Mouse (Mus musculus) testis, adult 2 months (tissue): ENCODE results near the gene Tceanc2. TPM values are rescaled to one million over a fixed set of nuclear protein-coding genes. Genes with fewer than 3 reads are reported as not detected.

Experiments used
- H3K27ac ChIP-seq: fragments of 200-500 bp; 2 replicates; pipeline ENCODE4 v1.5.1; 2012; ENCODE audit warnings: low read depth, low read length; ENCODE audit not compliant: control insufficient read depth, insufficient read depth
- H3K27me3 ChIP-seq: fragments of 200-500 bp; 2 replicates; pipeline ENCODE4 v1.6.1; 2012; ENCODE audit warnings: mild to moderate bottlenecking, low read length, moderate library complexity; ENCODE audit not compliant: control insufficient read depth, insufficient read depth
- H3K36me3 ChIP-seq: fragments of 200-500 bp; 2 replicates; pipeline ENCODE4 v1.6.1; 2012; ENCODE audit warnings: mild to moderate bottlenecking, low read length; ENCODE audit not compliant: control insufficient read depth, insufficient read depth
- H3K4me1 ChIP-seq: fragments of 200-500 bp; 2 replicates; pipeline ENCODE4 v1.6.1; 2012; ENCODE audit warnings: low read length; ENCODE audit not compliant: control insufficient read depth, insufficient read depth
- H3K4me3 ChIP-seq: fragments of 200-500 bp; 2 replicates; pipeline ENCODE4 v1.5.1; 2012; ENCODE audit warnings: low read depth, mild to moderate bottlenecking, low read length, moderate library complexity, mixed read lengths; ENCODE audit not compliant: control insufficient read depth
- CTCF ChIP-seq: fragments of 200-500 bp; IDR thresholded peaks from 2 replicates; pipeline ENCODE4 v1.5.1; 2012; ENCODE audit warnings: low read depth, mild to moderate bottlenecking, inconsistent platforms, low read length, moderate library complexity; ENCODE audit not compliant: control insufficient read depth, insufficient read depth, insufficient replicate concordance
- POLR2A ChIP-seq: fragments of 200-500 bp; IDR thresholded peaks from 2 replicates; pipeline ENCODE4 v1.6.1; 2012; ENCODE audit warnings: low read depth, mild to moderate bottlenecking, inconsistent platforms, low read length, moderate library complexity; ENCODE audit not compliant: control insufficient read depth
- polyA plus RNA-seq: library from polyadenylated mRNA; depleted of rRNA; stranded (reverse); fragments of >200 nt; gene quantifications from 2 replicates; pipeline ENCODE4 v1.2.3, GENCODE M21; 2012

Tceanc2 gene
- polyA plus RNA-seq, 1 experiment, result 11.0 TPM

DNA sequence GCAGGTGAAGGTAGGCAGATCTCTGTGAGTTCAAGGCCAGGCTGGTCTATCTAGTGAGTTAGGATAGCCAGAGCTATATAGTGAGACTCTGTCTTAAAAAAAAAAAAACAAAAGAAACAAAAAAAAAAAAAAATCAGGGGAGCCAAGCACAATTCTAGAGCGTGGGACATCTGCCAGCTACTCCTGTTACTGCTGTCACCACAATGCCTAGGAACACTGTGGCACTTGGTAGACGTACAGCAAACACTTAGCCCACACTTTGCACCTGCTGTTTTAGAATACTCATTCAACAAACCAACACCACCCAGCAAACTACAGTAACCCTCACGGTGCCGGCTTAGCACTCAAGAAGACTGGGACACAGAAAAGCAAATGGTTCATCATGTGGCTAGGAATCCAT lies 32.5 kb upstream of the Tceanc2 start:
- Histone ChIP-seq H3K27ac (no peak overlapping the region), H3K27me3 (no peaks in the 10 kb centered on the region), H3K36me3 (no peaks in the 10 kb centered on the region), H3K4me3 (no peak overlapping the region), H3K4me1 (no peaks in the 10 kb centered on the region)
- TF ChIP-seq CTCF, result no peak
- TF ChIP-seq POLR2A, result no peak

DNA sequence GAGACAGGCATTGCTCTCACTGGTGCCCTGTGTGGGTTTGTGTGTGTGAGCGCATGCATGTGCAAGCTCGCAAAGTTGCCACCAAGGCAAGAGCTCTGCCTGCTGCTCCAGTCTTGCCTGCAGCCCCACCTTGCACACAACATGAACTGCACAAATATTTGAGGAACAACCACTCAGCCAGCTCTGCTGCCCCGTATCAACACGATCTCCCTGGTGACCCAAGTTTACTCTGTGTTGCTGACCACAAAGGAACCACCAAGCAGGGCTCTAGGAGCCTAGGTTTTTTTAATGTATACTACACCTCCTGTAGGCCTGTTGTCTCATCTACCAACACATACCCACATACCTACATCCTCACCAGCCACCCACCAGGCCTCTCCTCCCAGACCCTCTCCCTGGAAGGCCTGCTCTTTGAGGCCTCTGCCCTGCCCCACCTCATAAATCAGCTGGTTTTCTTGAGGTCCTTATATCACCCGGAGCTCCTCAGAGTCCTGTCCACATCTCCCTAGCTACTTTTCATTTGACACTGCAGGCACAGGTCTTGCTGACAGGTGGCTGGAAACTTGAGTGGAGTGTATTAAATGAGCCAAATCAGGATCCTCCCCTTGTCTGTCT lies 31.7 kb upstream of the Tceanc2 start:
- H3K4me1 ChIP-seq, result no peaks in the 10 kb centered on the region
- H3K4me3 ChIP-seq, result no peak overlapping the region
- H3K27me3 ChIP-seq, result no peaks in the 10 kb centered on the region
- TF ChIP-seq POLR2A, result no peak
- no peak for TF ChIP-seq CTCF
- no peaks in the 10 kb centered on the region for H3K36me3 ChIP-seq
- H3K27ac ChIP-seq, result no peak overlapping the region

DNA sequence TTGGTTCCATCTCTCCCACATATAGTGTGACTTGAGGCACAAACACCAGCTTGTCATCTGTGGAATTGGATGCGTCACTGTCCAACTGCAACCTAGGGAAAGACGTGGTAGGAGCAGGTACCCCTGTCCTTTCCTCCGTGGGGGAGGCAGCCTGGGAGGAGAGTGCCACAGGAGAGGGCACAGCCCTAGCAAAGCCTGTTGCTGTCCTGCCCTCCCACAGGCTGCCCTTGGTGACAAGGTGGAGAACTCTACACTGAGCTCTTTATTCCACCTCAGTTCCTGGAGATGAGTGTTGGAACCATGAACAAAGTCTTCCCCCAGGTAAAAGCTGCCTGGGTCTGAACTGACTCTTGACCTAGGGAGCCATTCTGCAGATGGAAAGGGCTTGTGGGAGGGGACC lies 30.0 kb upstream of the Tceanc2 start, which contains the start of gene Ldlrad1:
Ldlrad1 (plus strand) TSS at position 301 of the 400 bp plus-strand sequence.
- no peaks in the 10 kb centered on the region for H3K27me3 ChIP-seq
- no peaks in the 10 kb centered on the region for H3K36me3 ChIP-seq
- no peak within 1 kb of the TSS for H3K27ac ChIP-seq
- no peaks in the 10 kb centered on the region for H3K4me1 ChIP-seq
- H3K4me3 ChIP-seq, result no peak within 1 kb of the TSS
- no peak for TF ChIP-seq CTCF
- TF ChIP-seq POLR2A, result no peak

DNA sequence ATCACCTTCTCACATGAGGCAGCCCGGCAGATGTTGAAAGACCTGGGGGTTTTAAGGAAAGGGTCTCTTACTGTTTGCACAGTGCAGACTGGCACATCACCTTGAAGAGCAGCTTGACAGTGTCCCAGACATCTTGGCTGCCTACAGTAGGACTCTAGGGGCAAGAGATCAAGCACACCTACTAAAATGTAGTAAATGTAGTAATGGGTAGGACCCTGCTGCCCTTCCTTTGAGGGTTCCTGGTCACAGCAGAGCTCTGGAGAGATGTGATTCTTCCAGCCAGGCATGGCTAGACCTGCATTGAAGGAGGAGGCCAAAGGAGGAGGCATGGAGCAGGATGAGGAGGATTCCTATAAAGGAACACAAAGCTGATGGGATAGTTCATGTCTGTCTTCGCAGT lies 28.1 kb upstream of the Tceanc2 start:
- Histone ChIP-seq H3K36me3 (0 out of 2 replicates have a peak, but pooled peaks cover 1% of the 10 kb centered on the region), H3K4me1 (no peaks in the 10 kb centered on the region)
- TF ChIP-seq POLR2A (no peak), CTCF (no peak)

DNA sequence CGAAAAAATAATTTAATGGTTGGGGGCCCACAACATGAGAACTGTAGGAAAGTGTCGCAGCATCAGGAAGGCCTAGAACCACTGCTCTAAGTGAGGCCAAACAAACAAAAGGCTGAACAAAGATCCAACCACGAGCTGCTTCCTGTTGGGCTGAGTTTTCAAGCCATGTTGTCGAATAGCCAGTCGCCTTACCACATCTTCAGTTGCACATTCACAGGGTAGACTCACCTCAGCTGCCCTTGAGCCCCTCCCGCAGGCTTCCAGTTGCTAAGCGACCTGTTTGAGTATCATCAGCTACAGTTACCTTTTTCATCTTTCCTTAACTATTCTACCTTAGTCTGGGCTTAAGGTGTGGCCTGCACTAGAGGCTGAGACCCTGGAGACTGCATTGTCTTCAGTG lies 24.1 kb upstream of the Tceanc2 start:
- Histone ChIP-seq H3K4me1 (no peaks in the 10 kb centered on the region), H3K4me3 (no peak overlapping the region), H3K27ac (no peak overlapping the region), H3K27me3 (no peaks in the 10 kb centered on the region), H3K36me3 (peaks cover 1% of the 10 kb centered on the region; the same call in 1 of the 2 replicates)
- TF ChIP-seq CTCF (no peak), POLR2A (no peak)

More for the DNA sequence above, 28.1 kb upstream of the Tceanc2 start:
- Histone ChIP-seq H3K27ac (no peak overlapping the region), H3K4me3 (no peak overlapping the region), H3K27me3 (no peaks in the 10 kb centered on the region)

DNA sequence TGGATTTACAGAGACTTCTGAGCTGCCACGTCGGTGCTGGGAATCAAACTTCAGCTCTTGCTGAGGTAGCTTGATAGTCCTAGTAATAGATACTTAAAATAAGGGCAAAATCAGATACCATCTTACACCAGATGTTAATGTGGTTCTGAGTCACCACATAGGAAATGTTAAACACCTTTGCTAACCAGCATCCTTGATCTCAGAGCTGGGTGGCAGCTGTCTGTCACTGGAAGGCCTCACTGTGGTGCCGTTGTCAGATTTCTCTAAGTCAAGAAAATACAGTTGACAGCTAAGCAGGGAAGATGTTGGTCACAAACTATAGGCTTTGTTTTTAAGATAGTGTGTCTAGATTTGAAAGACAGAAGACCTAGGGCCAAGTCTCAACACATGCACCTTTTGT lies 22.9 kb upstream of the Tceanc2 start:
- no peaks in the 10 kb centered on the region for H3K4me1 ChIP-seq
- H3K27ac ChIP-seq, result no peak overlapping the region
- no peaks in the 10 kb centered on the region for H3K27me3 ChIP-seq
- no peak overlapping the region for H3K4me3 ChIP-seq
- TF ChIP-seq CTCF, result no peak
- no peak for TF ChIP-seq POLR2A
- H3K36me3 ChIP-seq, result peaks cover 2% of the 10 kb centered on the region; the same call in 1 of the 2 replicates

DNA sequence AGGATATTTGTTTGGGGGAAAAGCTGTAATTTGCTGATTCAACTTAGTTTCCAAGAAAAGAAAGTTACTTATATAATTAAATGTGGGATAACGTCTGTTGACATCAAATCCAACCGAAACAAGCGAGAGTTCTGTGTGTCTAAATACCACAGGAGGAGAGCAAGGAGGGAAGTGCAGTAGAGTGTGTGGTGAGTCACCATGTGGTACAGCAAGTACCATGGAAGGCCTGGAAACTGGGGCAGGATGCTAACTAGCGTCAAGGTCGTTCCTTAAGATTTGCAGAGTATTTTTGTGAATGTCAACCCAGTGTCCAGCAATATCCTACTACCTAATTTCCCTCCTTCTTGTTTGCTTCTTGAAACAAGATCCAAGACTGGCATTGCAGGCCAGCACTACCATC lies 19.2 kb upstream of the Tceanc2 start:
- Histone ChIP-seq H3K36me3 (peaks cover 2% of the 10 kb centered on the region; the same call in 1 of the 2 replicates), H3K27me3 (no peaks in the 10 kb centered on the region)
- TF ChIP-seq CTCF (no peak), POLR2A (no peak)

DNA sequence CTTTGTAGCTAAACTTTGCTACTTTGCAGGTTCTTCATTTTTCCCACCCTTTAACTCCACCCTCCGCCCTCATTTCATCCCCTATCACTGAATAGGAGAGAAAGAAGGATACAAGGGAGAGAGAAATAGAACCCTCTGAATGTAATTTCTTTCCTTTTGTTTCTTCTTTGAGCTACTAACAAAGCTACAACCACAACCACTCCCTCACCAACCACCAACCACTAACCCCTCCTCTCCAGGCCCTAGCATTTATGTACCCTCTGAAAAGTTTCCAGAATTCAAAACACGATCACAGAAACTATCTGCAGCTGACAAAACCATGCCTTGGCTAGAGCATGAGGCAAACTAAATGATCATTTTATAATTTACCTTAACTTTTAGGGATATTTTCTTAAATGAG lies 17.5 kb upstream of the Tceanc2 start:
- TF ChIP-seq POLR2A (no peak), CTCF (no peak)
- Histone ChIP-seq H3K4me3 (no peak overlapping the region), H3K27ac (no peak overlapping the region), H3K4me1 (no peaks in the 10 kb centered on the region), H3K36me3 (peaks cover 1% of the 10 kb centered on the region; the same call in 1 of the 2 replicates), H3K27me3 (no peaks in the 10 kb centered on the region)

More for the DNA sequence above, 19.2 kb upstream of the Tceanc2 start:
- Histone ChIP-seq H3K4me1 (no peaks in the 10 kb centered on the region), H3K27ac (no peak overlapping the region), H3K4me3 (no peak overlapping the region)
